Mouse (Mus musculus): Measurements from ENCODE around the gene Aif1l.

GRCm38 (mm10) chr2:31952236-31952635 lies 2.3 kb downstream of the Aif1l start:
- TF ChIP-seq CTCF (IDR thresholded peaks at IDR 0.05; ENCODE audit: extremely low read depth, insufficient read length, insufficient replicate concordance, low read depth, low read length) (no peak), POLR2A (IDR thresholded peaks at IDR 0.05; ENCODE audit: low read depth, low read length) (no peak)

All from small intestine, adult 2 months (tissue).